Mouse (Mus musculus) liver, embryonic 13.5 days (tissue): ENCODE results near the gene Pax6. TPM values are rescaled to one million over a fixed set of nuclear protein-coding genes. Genes with fewer than 3 reads are reported as not detected.

Source experiments
- ATAC-seq: fragments of 200-750 bp; cut with Nextera tagmentation; 2 replicates; pipeline ENCODE4 v1.8.0; 2017; ENCODE audit warnings: low read depth, mild to moderate bottlenecking, moderate number of reproducible peaks, moderate library complexity
- DNase-seq: peaks from one replicate; pipeline ENCODE4 v3.0.0; 2022
- H3K27ac ChIP-seq: fragments of 300-500 bp; sonication (generic); 2 replicates; pipeline ENCODE4 v1.5.1; 2015; ENCODE audit warnings: moderate library complexity, mild to moderate bottlenecking, inconsistent platforms
- H3K27me3 ChIP-seq: fragments of 300-500 bp; sonication (generic); 2 replicates; pipeline ENCODE4 v1.6.1; 2015; ENCODE audit warnings: mild to moderate bottlenecking, inconsistent platforms
- H3K36me3 ChIP-seq: fragments of 300-500 bp; sonication (generic); 2 replicates; pipeline ENCODE4 v1.6.1; 2015; ENCODE audit warnings: mild to moderate bottlenecking, inconsistent platforms
- H3K4me1 ChIP-seq: fragments of 300-500 bp; sonication (generic); replicated peaks from 2 replicates; pipeline ENCODE4 v1.6.1; 2015; ENCODE audit warnings: inconsistent platforms
- H3K4me2 ChIP-seq: fragments of 300-500 bp; sonication (generic); 2 replicates; pipeline ENCODE4 v1.6.1; 2015; ENCODE audit warnings: inconsistent platforms, mild to moderate bottlenecking, moderate library complexity
- H3K4me3 ChIP-seq: fragments of 300-500 bp; sonication (generic); replicated peaks from 2 replicates; pipeline ENCODE4 v1.5.1; 2015; ENCODE audit warnings: mild to moderate bottlenecking, inconsistent platforms
- H3K9ac ChIP-seq: fragments of 300-500 bp; sonication (generic); 2 replicates; pipeline ENCODE4 v1.6.1; 2015; ENCODE audit warnings: mild to moderate bottlenecking, inconsistent platforms
- H3K9me3 ChIP-seq: fragments of 300-500 bp; sonication (generic); replicated peaks from 2 replicates; pipeline ENCODE4 v1.6.1; 2016; ENCODE audit warnings: inconsistent platforms
- WGBS: fragments of 180-500 bp; shearing (Covaris S2); methylation state at CpG from one replicate; pipeline ENCODE4 v1.1.7; 2015; ENCODE audit not compliant: insufficient replicate concordance; 5-methylcytosine and 5-hydroxymethylcytosine counted together
- polyA plus RNA-seq: library from polyadenylated mRNA; unstranded; fragments of >200 nt; fragmentation: Nextera tagmentation; extraction: Ambion mirVana; gene quantifications from 2 replicates; pipeline ENCODE4 v1.2.1, GENCODE M21; 2015

Pax6 gene
- polyA plus RNA-seq, 1 experiment from 2014 or later, result 0.05 TPM

- H3K4me3 ChIP-seq, result peak overlapping the region; percentile 6; the same call in 1 of the 2 replicates
- no peak overlapping the region for H3K9ac ChIP-seq
- 3% methylated on average over 16 of the region's 16 CpGs for WGBS
- ATAC-seq (no peak), DNase-seq (no peak)
- H3K27me3 ChIP-seq, result peaks cover 100% of the 10 kb centered on the region
- H3K4me2 ChIP-seq, result no peak overlapping the region
- no peak overlapping the region for H3K27ac ChIP-seq
- no peaks in the 10 kb centered on the region for H3K9me3 ChIP-seq
- peaks cover 32% of the 10 kb centered on the region for H3K4me1 ChIP-seq
- H3K36me3 ChIP-seq, result no peaks in the 10 kb centered on the region
Observed at GRCm38 (mm10) chr2:105672596-105672960, 3.9 kb downstream of the Pax6 start.

GRCm38 (mm10) chr2:105673054-105673453 lies 4.4 kb downstream of the Pax6 start:
- H3K27me3 ChIP-seq, result peaks cover 100% of the 10 kb centered on the region
- no peak overlapping the region for H3K4me2 ChIP-seq
- no peak overlapping the region for H3K27ac ChIP-seq
- no peaks in the 10 kb centered on the region for H3K36me3 ChIP-seq
- no peak overlapping the region for H3K4me3 ChIP-seq
- WGBS, result 2% methylated on average over 6 of the region's 6 CpGs
- peaks cover 32% of the 10 kb centered on the region for H3K4me1 ChIP-seq
- DNase-seq (no peak), ATAC-seq (no peak)
- H3K9ac ChIP-seq, result no peak overlapping the region
- H3K9me3 ChIP-seq, result no peaks in the 10 kb centered on the region

- Histone ChIP-seq H3K27me3 (peaks cover 100% of the 10 kb centered on the region), H3K36me3 (no peaks in the 10 kb centered on the region), H3K9ac (no peak overlapping the region), H3K27ac (no peak overlapping the region), H3K4me1 (peaks cover 31% of the 10 kb centered on the region), H3K4me3 (peak overlapping the region; percentile 41), H3K4me2 (peak overlapping the region; percentile 59), H3K9me3 (no peaks in the 10 kb centered on the region)
- 2% methylated on average over 10 of the region's 10 CpGs for WGBS
- DNase-seq, result no peak
- no peak for ATAC-seq
Observed at GRCm38 (mm10) chr2:105673631-105674060, 4.9 kb downstream of the Pax6 start.

- H3K27ac ChIP-seq, result no peak overlapping the region
- 1% methylated on average over 36 of the region's 36 CpGs for WGBS
- no peaks in the 10 kb centered on the region for H3K36me3 ChIP-seq
- no peaks in the 10 kb centered on the region for H3K9me3 ChIP-seq
- ATAC-seq (no peak), DNase-seq (no peak)
- no peak overlapping the region for H3K9ac ChIP-seq
- H3K4me1 ChIP-seq, result peaks cover 26% of the 10 kb centered on the region
- H3K27me3 ChIP-seq, result peaks cover 100% of the 10 kb centered on the region
- peak overlapping the region; percentile 59 for H3K4me2 ChIP-seq
- H3K4me3 ChIP-seq, result peak overlapping the region; percentile 41
Observed at GRCm38 (mm10) chr2:105674061-105674874, 5.6 kb downstream of the Pax6 start.

GRCm38 (mm10) chr2:105674875-105675729 lies 6.4 kb downstream of the Pax6 start:
- no peaks in the 10 kb centered on the region for H3K36me3 ChIP-seq
- H3K4me2 ChIP-seq, result peak overlapping the region; percentile 59
- H3K4me3 ChIP-seq, result peak overlapping the region; percentile 41
- H3K27ac ChIP-seq, result no peak overlapping the region
- DNase-seq (peak; percentile 37), ATAC-seq (peak; percentile 68)
- H3K9me3 ChIP-seq, result no peaks in the 10 kb centered on the region
- H3K27me3 ChIP-seq, result peaks cover 100% of the 10 kb centered on the region
- WGBS, result under 1% methylated on average over 49 of the region's 49 CpGs
- peaks cover 26% of the 10 kb centered on the region for H3K4me1 ChIP-seq
- H3K9ac ChIP-seq, result no peak overlapping the region

GRCm38 (mm10) chr2:105675730-105676079 lies 7.0 kb downstream of the Pax6 start:
- Histone ChIP-seq H3K36me3 (no peaks in the 10 kb centered on the region), H3K4me2 (peak overlapping the region; percentile 59), H3K4me3 (peak overlapping the region; percentile 41), H3K4me1 (peaks cover 26% of the 10 kb centered on the region), H3K9ac (no peak overlapping the region), H3K27me3 (peaks cover 100% of the 10 kb centered on the region), H3K9me3 (no peaks in the 10 kb centered on the region), H3K27ac (no peak overlapping the region)
- DNase-seq (no peak), ATAC-seq (no peak)
- WGBS, result under 1% methylated on average over 11 of the region's 11 CpGs

GRCm38 (mm10) chr2:105676080-105676908 lies 7.6 kb downstream of the Pax6 start:
- ATAC-seq (no peak), DNase-seq (no peak)
- Histone ChIP-seq H3K9ac (no peak overlapping the region), H3K4me2 (peak overlapping the region; percentile 51), H3K4me3 (peak overlapping the region; percentile 41), H3K36me3 (no peaks in the 10 kb centered on the region), H3K27me3 (peaks cover 100% of the 10 kb centered on the region), H3K4me1 (peaks cover 28% of the 10 kb centered on the region), H3K27ac (no peak overlapping the region), H3K9me3 (no peaks in the 10 kb centered on the region)
- WGBS, result under 1% methylated on average over 77 of the region's 77 CpGs

GRCm38 (mm10) chr2:105676909-105677433 lies 8.3 kb downstream of the Pax6 start:
- H3K4me3 ChIP-seq, result no peak overlapping the region
- no peak for ATAC-seq

GRCm38 (mm10) chr2:105677434-105678105 lies 8.9 kb downstream of the Pax6 start:
- Histone ChIP-seq H3K9me3 (no peaks in the 10 kb centered on the region), H3K27me3 (peaks cover 100% of the 10 kb centered on the region), H3K9ac (no peak overlapping the region), H3K4me1 (peaks cover 37% of the 10 kb centered on the region), H3K4me3 (no peak overlapping the region), H3K4me2 (no peak overlapping the region), H3K36me3 (no peaks in the 10 kb centered on the region), H3K27ac (no peak overlapping the region)
- DNase-seq (no peak), ATAC-seq (no peak)
- 2% methylated on average over 11 of the region's 11 CpGs for WGBS

More at GRCm38 (mm10) chr2:105676909-105677433, 8.3 kb downstream of the Pax6 start:
- Histone ChIP-seq H3K9me3 (no peaks in the 10 kb centered on the region), H3K27ac (no peak overlapping the region), H3K27me3 (peaks cover 100% of the 10 kb centered on the region), H3K36me3 (no peaks in the 10 kb centered on the region), H3K9ac (no peak overlapping the region), H3K4me2 (no peak overlapping the region), H3K4me1 (peaks cover 31% of the 10 kb centered on the region)
- WGBS, result 2% methylated on average over 11 of the region's 11 CpGs
- DNase-seq, result no peak

GRCm38 (mm10) chr2:105678306-105678705 lies 9.6 kb downstream of the Pax6 start:
- no peak overlapping the region for H3K4me3 ChIP-seq
- H3K9ac ChIP-seq, result no peak overlapping the region
- no peak for ATAC-seq
- peaks cover 100% of the 10 kb centered on the region for H3K27me3 ChIP-seq
- H3K4me1 ChIP-seq, result peaks cover 38% of the 10 kb centered on the region
- H3K27ac ChIP-seq, result no peak overlapping the region
- DNase-seq, result no peak
- 4% methylated on average over 4 of the region's 4 CpGs for WGBS
- H3K4me2 ChIP-seq, result no peak overlapping the region
- H3K9me3 ChIP-seq, result no peaks in the 10 kb centered on the region
- H3K36me3 ChIP-seq, result no peaks in the 10 kb centered on the region
